Mouse (Mus musculus) CD4-positive naive resting alpha-beta T cell, adult 76 days (primary cell): Measurements from ENCODE around the gene Creld1. TPM values are rescaled to one million over a fixed set of nuclear protein-coding genes. Genes with fewer than 3 reads are reported as not detected.

Experiments
- total RNA-seq: library from RNA; stranded (reverse); gene quantifications from one replicate; pipeline ENCODE4 v1.2.4, GENCODE M21; 2023

Gene Creld1
- 9.9 TPM for total RNA-seq

DNA sequence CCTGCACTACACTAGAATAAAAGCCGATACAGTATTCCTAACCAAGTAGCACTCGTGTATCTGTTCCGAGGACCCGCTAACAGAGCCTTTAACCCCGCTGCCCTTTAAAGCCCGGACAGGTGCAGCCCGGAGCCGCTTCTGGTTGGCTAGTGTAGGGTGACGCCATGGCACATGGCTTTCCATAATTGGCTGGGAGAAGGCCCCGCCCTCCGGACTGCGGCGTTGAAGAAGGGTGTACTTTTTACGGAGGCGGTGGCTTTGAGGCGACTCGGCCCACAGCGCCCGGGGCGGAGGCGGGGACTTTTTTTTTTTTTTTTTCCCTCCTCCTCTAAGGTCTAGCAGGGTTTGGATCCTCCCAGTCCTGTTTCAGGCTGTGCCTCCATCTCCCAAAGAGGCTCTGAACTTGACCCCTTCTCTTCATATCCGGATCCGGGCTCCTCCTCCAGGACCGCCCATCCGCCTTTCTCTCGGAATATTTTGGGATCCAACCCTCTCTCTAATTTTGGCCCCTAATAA is at the start of gene Creld1:
Gene Creld1 (plus strand): TSS at position 198 of the 516 bp plus-strand sequence.

DNA sequence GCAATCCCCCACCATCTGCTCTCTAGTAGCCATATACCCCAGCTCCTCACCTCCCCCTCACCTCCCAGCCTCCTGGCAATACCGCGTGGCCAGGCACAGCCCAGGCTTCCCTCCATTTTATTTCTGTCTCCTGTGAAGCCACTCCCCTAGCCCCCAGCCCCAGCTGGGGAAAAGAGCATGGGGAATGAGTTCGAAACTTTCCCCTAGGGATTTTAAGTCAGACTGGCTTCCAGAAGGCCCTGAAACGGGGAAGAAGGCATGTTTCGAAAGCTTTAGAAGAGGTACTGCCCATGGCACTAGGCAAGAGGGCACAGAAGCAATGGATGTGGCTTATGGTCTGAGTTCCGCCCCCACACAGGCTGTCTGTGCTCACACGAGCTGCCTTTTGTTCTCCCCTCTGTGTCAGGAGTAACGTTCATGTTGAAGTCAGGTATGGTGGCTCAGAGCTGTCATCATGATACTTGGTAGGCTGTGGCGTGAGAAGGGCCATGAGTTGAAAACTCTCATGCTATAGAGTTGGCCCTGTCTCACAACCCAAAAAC is 47.4 kb upstream of the Creld1 start, which contains the start of gene Cidec:
Gene Cidec (minus strand): TSS at position 97 of the 542 bp plus-strand sequence.

DNA sequence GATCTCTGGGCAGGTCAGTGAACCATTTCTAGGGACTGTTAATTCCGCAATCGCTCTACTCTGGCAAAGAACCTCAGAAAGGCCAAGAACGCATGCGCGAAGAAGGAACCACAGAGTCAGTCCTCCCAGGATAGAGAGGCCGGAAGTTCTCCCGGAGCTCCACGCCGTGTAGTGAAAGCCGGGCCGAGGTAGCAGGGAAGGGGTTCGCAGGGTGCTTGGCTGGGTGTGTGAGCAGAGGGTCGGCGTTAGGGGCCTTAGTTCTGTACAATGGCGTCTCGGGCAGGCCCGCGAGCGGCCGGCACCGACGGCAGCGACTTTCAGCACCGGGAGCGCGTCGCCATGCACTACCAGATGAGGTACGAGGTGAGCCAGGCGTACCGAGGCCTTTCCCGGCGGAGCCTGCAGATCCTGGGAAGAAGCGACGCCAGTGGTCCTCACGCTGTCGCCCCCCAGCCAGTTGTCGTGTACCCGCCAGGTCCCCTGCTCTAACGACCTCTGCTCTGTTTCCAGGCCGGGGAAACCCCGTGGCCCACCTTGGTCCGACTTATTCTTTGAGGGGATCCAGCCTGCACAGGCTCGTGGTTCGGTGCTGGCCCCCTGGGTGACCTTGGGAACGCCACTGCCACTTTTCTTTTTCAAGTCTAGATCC is 40.5 kb upstream of the Creld1 start, which contains the start of gene Jagn1:
Gene Jagn1 (plus strand): TSS at position 128 of the 649 bp plus-strand sequence.

DNA sequence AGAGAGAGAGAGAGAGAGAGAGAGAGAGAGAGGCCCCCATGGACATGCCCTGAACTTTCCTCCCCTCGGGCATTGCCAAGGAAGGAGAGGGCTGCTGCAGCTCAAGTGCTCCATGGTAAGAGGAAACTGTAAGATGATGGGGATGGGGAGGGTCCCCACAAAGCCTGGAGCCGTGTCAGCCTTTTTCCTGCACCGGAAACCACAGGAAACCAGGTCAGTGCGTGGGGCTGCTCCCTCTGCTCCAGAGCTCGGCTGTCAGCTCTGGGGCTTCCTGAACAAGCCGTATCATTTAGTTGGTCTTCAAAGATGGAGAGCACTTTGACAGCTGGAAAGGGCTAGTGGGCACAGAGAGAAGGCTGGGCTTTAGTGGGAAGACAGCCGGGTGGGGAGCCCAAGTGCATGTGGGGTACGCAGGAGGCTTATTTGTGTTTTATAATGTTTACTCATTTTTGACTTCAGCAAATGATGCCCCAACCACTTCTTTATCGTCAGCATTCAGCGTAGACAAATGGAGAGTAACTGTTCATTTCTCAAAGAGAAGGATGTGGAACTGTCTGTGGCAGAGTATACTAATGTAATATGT is 25.1 kb upstream of the Creld1 start, which contains the start of gene Il17re:
Gene Il17re (plus strand): TSS at position 533 of the 583 bp plus-strand sequence.

DNA sequence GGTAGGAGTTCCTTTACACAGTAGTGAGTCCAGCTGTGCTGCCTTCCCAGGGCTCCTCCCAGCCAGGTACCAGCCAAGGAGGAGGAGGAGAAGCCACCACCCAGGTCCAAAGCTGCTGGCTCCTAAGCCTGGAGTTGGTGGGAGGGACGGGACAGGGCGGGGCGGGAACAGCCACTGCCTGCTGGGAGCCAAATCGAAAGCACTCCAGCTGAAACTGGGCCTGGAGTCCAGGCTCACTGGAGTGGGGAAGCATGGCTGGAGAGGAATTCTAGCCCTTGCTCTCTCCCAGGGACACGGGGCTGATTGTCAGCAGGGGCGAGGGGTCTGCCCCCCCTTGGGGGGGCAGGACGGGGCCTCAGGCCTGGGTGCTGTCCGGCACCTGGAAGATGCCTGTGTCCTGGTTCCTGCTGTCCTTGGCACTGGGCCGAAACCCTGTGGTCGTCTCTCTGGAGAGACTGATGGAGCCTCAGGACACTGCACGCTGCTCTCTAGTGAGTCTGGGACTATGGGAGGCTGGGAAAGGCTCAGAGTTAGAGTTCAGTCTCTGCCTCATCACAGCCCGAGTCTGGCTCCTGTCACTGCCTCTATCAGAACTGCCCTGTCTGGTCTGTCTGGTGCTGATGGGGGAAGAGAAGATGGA is 11.7 kb upstream of the Creld1 start, which contains the start of gene Il17rc:
Gene Il17rc (plus strand): TSS at position 131 of the 640 bp plus-strand sequence.

DNA sequence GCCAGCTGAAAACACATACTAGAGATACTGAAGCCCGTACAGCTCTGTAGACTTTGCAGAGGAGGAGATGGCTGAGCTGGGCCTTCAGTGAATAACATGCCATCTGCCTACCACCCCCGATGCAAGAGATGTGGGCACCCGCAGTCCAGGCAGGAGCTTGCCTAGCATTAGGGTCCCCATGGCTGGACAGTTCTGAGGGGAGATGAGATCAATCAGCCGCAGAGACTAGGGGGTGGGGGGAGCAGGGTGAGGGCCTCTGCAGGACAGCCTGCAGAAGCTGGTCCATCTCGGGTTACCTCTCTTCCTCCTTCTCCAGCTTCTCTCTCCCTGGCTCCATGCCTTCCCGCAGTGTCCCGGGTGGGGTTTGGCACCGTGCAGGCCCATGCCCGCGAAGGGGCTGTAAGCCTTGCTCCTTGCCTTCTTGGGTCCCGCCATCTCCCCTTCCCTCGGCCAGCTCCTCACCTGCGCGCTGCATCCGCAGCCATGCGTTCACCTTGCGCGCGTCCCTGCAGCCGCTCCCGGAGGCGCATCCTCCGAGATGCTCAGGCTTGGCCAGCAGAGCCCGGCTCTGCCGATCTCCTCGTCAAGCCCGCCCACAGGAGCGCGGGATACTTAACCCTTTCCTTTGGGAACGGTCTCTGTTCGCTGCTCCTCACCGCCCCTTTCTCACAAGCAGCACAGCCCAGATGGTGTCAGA is 18.4 kb downstream of the Creld1 start, which contains the start of gene Prrt3:
Gene Prrt3 (minus strand): TSS at position 544 of the 697 bp plus-strand sequence.

DNA sequence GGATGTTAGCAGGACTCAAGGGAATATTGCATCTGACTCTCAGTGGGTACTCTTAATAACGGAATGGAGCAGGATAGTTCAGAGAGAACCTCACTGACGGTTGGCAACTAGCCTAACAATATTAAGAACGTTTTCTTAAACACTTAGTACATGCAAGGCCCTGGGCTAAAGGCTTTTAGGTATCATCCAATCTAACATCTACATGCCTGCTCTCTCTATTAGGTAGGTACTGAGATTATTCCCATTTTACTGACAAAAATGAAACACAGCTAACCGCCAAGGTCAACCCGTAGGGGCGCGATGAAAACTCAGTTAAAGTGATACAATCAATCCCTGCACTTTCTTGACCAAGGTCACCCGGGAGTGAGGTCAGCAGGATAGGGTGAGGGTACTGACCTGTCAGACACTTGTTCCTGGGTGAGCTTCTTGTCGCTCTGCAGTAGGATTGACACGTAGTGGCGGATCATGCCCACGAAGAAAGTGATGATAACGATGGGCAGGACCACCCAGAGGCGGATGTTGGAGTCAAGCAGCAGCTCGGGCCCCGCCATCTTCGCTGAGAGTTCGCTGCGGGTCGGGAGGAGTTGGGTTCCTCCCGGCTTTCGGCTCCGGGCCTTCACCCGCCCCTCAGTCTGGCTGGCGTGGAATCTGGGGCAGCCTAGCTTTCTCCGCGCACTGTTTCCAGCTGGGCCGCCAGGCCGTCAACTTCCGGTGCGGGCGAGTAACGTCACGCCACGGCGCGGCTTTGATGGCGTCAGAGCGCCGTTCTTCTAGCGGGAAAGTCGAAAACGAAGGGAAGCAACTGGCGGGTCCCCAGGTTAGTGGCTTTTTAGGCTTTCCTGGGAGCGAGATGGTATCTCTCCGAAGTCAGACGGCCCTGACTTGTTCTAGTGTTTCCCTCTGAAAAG is 48.1 kb downstream of the Creld1 start, which contains the start of the genes Emc3 and Fancd2:
Gene Emc3 (minus strand): TSS at position 721 of the 908 bp plus-strand sequence.
Gene Fancd2 (plus strand): TSS at position 751 of the 908 bp plus-strand sequence.

Other genes with a start within 250 kb of the Creld1 start
- gene Mtmr14, start 245.5 kb upstream of the Creld1 start, total RNA-seq = 42.4 TPM
- gene Cpne9, start 201.0 kb upstream of the Creld1 start, total RNA-seq = 1.3 TPM
- gene Brpf1, start 176.2 kb upstream of the Creld1 start, total RNA-seq = 79.0 TPM
- gene Ogg1, start 156.3 kb upstream of the Creld1 start, total RNA-seq = 10.7 TPM
- gene Camk1, start 139.3 kb upstream of the Creld1 start, total RNA-seq = 1.2 TPM
- 25.2 TPM for gene Tada3, start 105.4 kb upstream of the Creld1 start, total RNA-seq
- 224 TPM for gene Arpc4, start 105.2 kb upstream of the Creld1 start, total RNA-seq
- gene Ttll3, start 94.0 kb upstream of the Creld1 start, total RNA-seq = 51.7 TPM
- gene Rpusd3, start 64.0 kb upstream of the Creld1 start, total RNA-seq = 10.7 TPM
- not detected for gene Cidec, start 47.5 kb upstream of the Creld1 start, total RNA-seq
- 13.5 TPM for gene Jagn1, start 40.7 kb upstream of the Creld1 start, total RNA-seq
- 0.79 TPM for gene Il17re, start 24.8 kb upstream of the Creld1 start, total RNA-seq
- gene Il17rc, start 11.9 kb upstream of the Creld1 start, total RNA-seq = not detected
- gene Prrt3, start 18.6 kb downstream of the Creld1 start, total RNA-seq = 0.70 TPM
- 72.3 TPM for gene Emc3, start 48.4 kb downstream of the Creld1 start, total RNA-seq
- gene Fancd2, start 48.4 kb downstream of the Creld1 start, total RNA-seq = 1.3 TPM
- not detected for gene Fancd2os, start 117.4 kb downstream of the Creld1 start, total RNA-seq
- gene Brk1, start 121.5 kb downstream of the Creld1 start, total RNA-seq = 96.7 TPM
- gene Vhl, start 140.7 kb downstream of the Creld1 start, total RNA-seq = 19.1 TPM
- 54.3 TPM for gene Irak2, start 155.2 kb downstream of the Creld1 start, total RNA-seq
- 312 TPM for gene Tatdn2, start 213.8 kb downstream of the Creld1 start, total RNA-seq
- gene Ghrl, start 236.6 kb downstream of the Creld1 start, total RNA-seq = 1.2 TPM